Mouse (Mus musculus) hindbrain, embryonic 15.5 days (tissue): Measurements from ENCODE around the gene Olfr159. TPM values are rescaled to one million over a fixed set of nuclear protein-coding genes. Genes with fewer than 3 reads are reported as not detected.

Experiments
- ATAC-seq: fragments of 200-750 bp; cut with Nextera tagmentation; 2 replicates; pipeline ENCODE4 v1.8.0; 2017; ENCODE audit warnings: low read depth, moderate number of reproducible peaks, moderate TSS enrichment; ENCODE audit not compliant: low FRiP score
- H3K27ac ChIP-seq: fragments of 300-500 bp; sonication (generic); replicated peaks from 2 replicates; pipeline ENCODE4 v1.5.1; 2015; ENCODE audit warnings: mild to moderate bottlenecking, inconsistent platforms
- H3K27me3 ChIP-seq: fragments of 300-500 bp; sonication (generic); 2 replicates; pipeline ENCODE4 v1.6.1; 2015; ENCODE audit warnings: control low read depth, inconsistent platforms
- H3K36me3 ChIP-seq: fragments of 300-500 bp; sonication (generic); 2 replicates; pipeline ENCODE4 v1.6.1; 2015; ENCODE audit warnings: control low read depth, inconsistent platforms
- H3K4me1 ChIP-seq: fragments of 300-500 bp; sonication (generic); replicated peaks from 2 replicates; pipeline ENCODE4 v1.6.1; 2015; ENCODE audit warnings: control low read depth, inconsistent platforms
- H3K4me2 ChIP-seq: fragments of 300-500 bp; sonication (generic); 2 replicates; pipeline ENCODE4 v1.6.1; 2015; ENCODE audit warnings: moderate library complexity, mild to moderate bottlenecking, inconsistent platforms
- H3K4me3 ChIP-seq: fragments of 300-500 bp; sonication (generic); 2 replicates; pipeline ENCODE4 v1.5.1; 2015; ENCODE audit warnings: mild to moderate bottlenecking, inconsistent platforms
- H3K9ac ChIP-seq: fragments of 300-500 bp; sonication (generic); 2 replicates; pipeline ENCODE4 v1.6.1; 2015; ENCODE audit warnings: inconsistent platforms
- H3K9me3 ChIP-seq: fragments of 300-500 bp; sonication (generic); 2 replicates; pipeline ENCODE4 v1.6.1; 2016; ENCODE audit warnings: control low read depth, inconsistent platforms
- whole genome bisulfite sequencing: fragments of 180-500 bp; shearing (Covaris S2); methylation state at CpG from one replicate; pipeline ENCODE4 v1.1.7; 2015; 5-methylcytosine and 5-hydroxymethylcytosine counted together
- polyA plus RNA-seq: library from polyadenylated mRNA; unstranded; fragments of >200 nt; fragmentation: Nextera tagmentation; extraction: Ambion mirVana; gene quantifications from 2 replicates; pipeline ENCODE4 v1.2.1, GENCODE M21; 2015

The Olfr159 gene
- polyA plus RNA-seq, 1 experiment from 2014 or later, result not detected

GRCm38 (mm10) chr4:43727718-43728575 is 42.9 kb downstream of the Olfr159 start:
- no peak overlapping the region for H3K27ac ChIP-seq
- H3K36me3 ChIP-seq, result no peaks in the 10 kb centered on the region
- no peaks in the 10 kb centered on the region for H3K4me1 ChIP-seq
- H3K4me2 ChIP-seq, result no peak overlapping the region
- 69% methylated on average over 7 of the region's 7 CpGs for WGBS
- ATAC-seq, result no peak
- no peak overlapping the region for H3K9ac ChIP-seq
- no peak overlapping the region for H3K4me3 ChIP-seq
- H3K27me3 ChIP-seq, result no peaks in the 10 kb centered on the region
- H3K9me3 ChIP-seq, result no peaks in the 10 kb centered on the region

- 56% methylated on average over 3 of the region's 3 CpGs for whole genome bisulfite sequencing
- no peak within 1 kb of the TSS for H3K4me2 ChIP-seq
- no peaks in the 10 kb centered on the region for H3K27me3 ChIP-seq
- no peaks in the 10 kb centered on the region for H3K36me3 ChIP-seq
- no peak for ATAC-seq
- H3K4me1 ChIP-seq, result no peaks in the 10 kb centered on the region
- H3K27ac ChIP-seq, result no peak within 1 kb of the TSS
- H3K9ac ChIP-seq, result no peak within 1 kb of the TSS
- H3K9me3 ChIP-seq, result no peaks in the 10 kb centered on the region
- H3K4me3 ChIP-seq, result no peak within 1 kb of the TSS
Measured at GRCm38 (mm10) chr4:43726995-43727394, 43.8 kb downstream of the Olfr159 start, which contains the start of gene Hrct1. Gene Hrct1 (plus strand): TSS chr4:43727188.

- no peak overlapping the region for H3K9ac ChIP-seq
- ATAC-seq, result no peak
- H3K4me3 ChIP-seq, result no peak overlapping the region
- H3K9me3 ChIP-seq, result no peaks in the 10 kb centered on the region
- no peaks in the 10 kb centered on the region for H3K27me3 ChIP-seq
- no peaks in the 10 kb centered on the region for H3K4me1 ChIP-seq
- WGBS, result 81% methylated on average over 12 of the region's 12 CpGs
- no peak overlapping the region for H3K27ac ChIP-seq
- no peaks in the 10 kb centered on the region for H3K36me3 ChIP-seq
- H3K4me2 ChIP-seq, result no peak overlapping the region
Measured at GRCm38 (mm10) chr4:43726228-43726993, 44.4 kb downstream of the Olfr159 start.

- no peaks in the 10 kb centered on the region for H3K36me3 ChIP-seq
- H3K4me3 ChIP-seq, result no peak overlapping the region
- H3K4me1 ChIP-seq, result no peaks in the 10 kb centered on the region
- 50% methylated on average over 1 of the region's 1 CpGs for WGBS
- no peaks in the 10 kb centered on the region for H3K27me3 ChIP-seq
- H3K27ac ChIP-seq, result no peak overlapping the region
- no peak overlapping the region for H3K9ac ChIP-seq
- H3K4me2 ChIP-seq, result no peak overlapping the region
- H3K9me3 ChIP-seq, result no peaks in the 10 kb centered on the region
- no peak for ATAC-seq
Measured at GRCm38 (mm10) chr4:43724764-43725163, 46.0 kb downstream of the Olfr159 start.

- ATAC-seq, result no peak
- no peaks in the 10 kb centered on the region for H3K27me3 ChIP-seq
- H3K4me1 ChIP-seq, result no peaks in the 10 kb centered on the region
- WGBS, result 89% methylated on average over 4 of the region's 4 CpGs
- H3K4me2 ChIP-seq, result no peak overlapping the region
- H3K4me3 ChIP-seq, result no peak overlapping the region
- H3K9ac ChIP-seq, result no peak overlapping the region
- H3K36me3 ChIP-seq, result no peaks in the 10 kb centered on the region
- no peaks in the 10 kb centered on the region for H3K9me3 ChIP-seq
- H3K27ac ChIP-seq, result no peak overlapping the region
Measured at GRCm38 (mm10) chr4:43722191-43722590, 48.6 kb downstream of the Olfr159 start.

- H3K27ac ChIP-seq, result no peak overlapping the region
- no peak overlapping the region for H3K9ac ChIP-seq
Measured at GRCm38 (mm10) chr4:43720491-43721228, 50.1 kb downstream of the Olfr159 start.

More at GRCm38 (mm10) chr4:43720491-43721228, 50.1 kb downstream of the Olfr159 start:
- Histone ChIP-seq H3K27me3 (no peaks in the 10 kb centered on the region), H3K4me3 (no peak overlapping the region), H3K36me3 (no peaks in the 10 kb centered on the region), H3K4me1 (no peaks in the 10 kb centered on the region), H3K4me2 (no peak overlapping the region), H3K9me3 (no peaks in the 10 kb centered on the region)
- 52% methylated on average over 15 of the region's 16 CpGs for WGBS
- no peak for ATAC-seq

Other genes with a start within 250 kb of the Olfr159 start
- 10.9 and 13.3 TPM in 2 replicates for gene Tpm2, start 247.2 kb downstream of the Olfr159 start, polyA plus RNA-seq
- 76.8 and 79.5 TPM in 2 replicates for gene Creb3, start 208.7 kb downstream of the Olfr159 start, polyA plus RNA-seq
- gene Tln1, start 208.3 kb downstream of the Olfr159 start, polyA plus RNA-seq, result 66.2 and 69.2 TPM in 2 replicates
- gene Rgp1, start 192.3 kb downstream of the Olfr159 start, polyA plus RNA-seq, result 18.8 and 22.8 TPM in 2 replicates
- 55.3 and 63.4 TPM in 2 replicates for gene Gba2, start 192.1 kb downstream of the Olfr159 start, polyA plus RNA-seq
- 1.2 and 1.6 TPM in 2 replicates for gene Msmp, start 186.5 kb downstream of the Olfr159 start, polyA plus RNA-seq
- gene Npr2, start 139.1 kb downstream of the Olfr159 start, polyA plus RNA-seq, result 13.2 TPM in 2 replicates
- 6.9 and 7.0 TPM in 2 replicates for gene Spag8, start 117.4 kb downstream of the Olfr159 start, polyA plus RNA-seq
- gene Hint2, start 114.5 kb downstream of the Olfr159 start, polyA plus RNA-seq, result 73.0 and 80.2 TPM in 2 replicates
- 14.2 and 15.4 TPM in 2 replicates for gene Tmem8b, start 102.0 kb downstream of the Olfr159 start, polyA plus RNA-seq
- 1.5 and 1.9 TPM in 2 replicates for gene Fam221b, start 101.9 kb downstream of the Olfr159 start, polyA plus RNA-seq
- gene Olfr70, start 70.2 kb downstream of the Olfr159 start, polyA plus RNA-seq, result not detected in 2 replicates
- not detected in 2 replicates for gene Olfr71, start 60.8 kb downstream of the Olfr159 start, polyA plus RNA-seq
- gene Hrct1, start 43.8 kb downstream of the Olfr159 start, polyA plus RNA-seq, result 0.39 and 0.64 TPM in 2 replicates
- 0.10 TPM in 1 of 2 replicates, not detected in the other for gene Spaar, start 41.0 kb downstream of the Olfr159 start, polyA plus RNA-seq
- not detected in 2 replicates for gene Olfr156, start 52.9 kb upstream of the Olfr159 start, polyA plus RNA-seq
- gene Olfr157, start 69.2 kb upstream of the Olfr159 start, polyA plus RNA-seq, result not detected in 2 replicates
- not detected in 2 replicates for gene Olfr155, start 80.6 kb upstream of the Olfr159 start, polyA plus RNA-seq
- 5.4 TPM in 2 replicates for gene Reck, start 104.5 kb upstream of the Olfr159 start, polyA plus RNA-seq
- gene Glipr2, start 186.4 kb upstream of the Olfr159 start, polyA plus RNA-seq, result 35.2 and 38.8 TPM in 2 replicates
- gene Ccin, start 212.5 kb upstream of the Olfr159 start, polyA plus RNA-seq, result not detected in 2 replicates
- 342 and 343 TPM in 2 replicates for gene Clta, start 233.4 kb upstream of the Olfr159 start, polyA plus RNA-seq